Mouse (Mus musculus) heart, embryonic 14.5 days (tissue): Measurements from ENCODE around the gene Cdhr2. TPM values are rescaled to one million over a fixed set of nuclear protein-coding genes. Genes with fewer than 3 reads are reported as not detected.
A peak's percentile ranks its signal among the peaks of the same experiment; 100 is the strongest.

ENCODE experiments used
- ATAC-seq: fragments of 200-750 bp; cut with Nextera tagmentation; 2 replicates; pipeline ENCODE4 v1.8.0; 2017; ENCODE audit warnings: low read depth, moderate TSS enrichment; ENCODE audit not compliant: insufficient number of reproducible peaks, insufficient read depth, low FRiP score
- H3K27ac ChIP-seq, 2 experiments: fragments of 200-500 bp in 1 of 2; fragments of 300-500 bp in 1 of 2; sonication (generic) in 1 of 2; replicated peaks in 1 of 2; 2 replicates each; pipeline ENCODE4 v1.5.1; 2012 to 2014; ENCODE audit warnings: low read depth in 2 of 2, low read length in 2 of 2, control low read depth in 1 of 2, mild to moderate bottlenecking in 1 of 2, mixed read lengths in 1 of 2; ENCODE audit not compliant: control insufficient read depth in 1 of 2, insufficient read depth in 1 of 2
- H3K27me3 ChIP-seq: fragments of 300-500 bp; sonication (generic); 2 replicates; pipeline ENCODE4 v1.6.1; 2014; ENCODE audit warnings: mild to moderate bottlenecking, low read length, control low read depth; ENCODE audit not compliant: control insufficient read depth, insufficient read depth
- H3K36me3 ChIP-seq: fragments of 300-500 bp; sonication (generic); 2 replicates; pipeline ENCODE4 v1.6.1; 2014; ENCODE audit warnings: mild to moderate bottlenecking, control low read depth, low read length, mixed read lengths; ENCODE audit not compliant: control insufficient read depth, insufficient read depth
- H3K4me1 ChIP-seq, 2 experiments: fragments of 200-500 bp in 1 of 2; fragments of 300-500 bp in 1 of 2; sonication (generic) in 1 of 2; 2 replicates each; pipeline ENCODE4 v1.6.1; 2012 to 2014; ENCODE audit warnings: low read length in 2 of 2, control low read depth in 1 of 2, mixed read lengths in 1 of 2; ENCODE audit not compliant: control insufficient read depth in 2 of 2, insufficient read depth in 2 of 2
- H3K4me2 ChIP-seq: fragments of 300-500 bp; sonication (generic); 2 replicates; pipeline ENCODE4 v1.6.1; 2014; ENCODE audit warnings: mild to moderate bottlenecking, low read length
- H3K4me3 ChIP-seq, 2 experiments: fragments of 200-500 bp in 1 of 2; fragments of 300-500 bp in 1 of 2; sonication (generic) in 1 of 2; 2 replicates each; pipeline ENCODE4 v1.5.1; 2012 to 2014; ENCODE audit warnings: low read length in 2 of 2, mild to moderate bottlenecking in 2 of 2, control low read depth in 1 of 2, low read depth in 1 of 2, moderate library complexity in 1 of 2; ENCODE audit not compliant: control insufficient read depth in 1 of 2, insufficient read depth in 1 of 2
- H3K9ac ChIP-seq: fragments of 300-500 bp; sonication (generic); 2 replicates; pipeline ENCODE4 v1.6.1; 2014; ENCODE audit warnings: mild to moderate bottlenecking, low read length
- H3K9me3 ChIP-seq: fragments of 300-500 bp; sonication (generic); 2 replicates; pipeline ENCODE4 v1.6.1; 2016; ENCODE audit warnings: low read length, control low read depth; ENCODE audit not compliant: control insufficient read depth
- WGBS: fragments of 180-500 bp; shearing (Covaris S2); extraction: QIAGEN DNeasy Blood & Tissue Kit; methylation state at CpG from one replicate; pipeline ENCODE4 v1.1.7; 2014; 5-methylcytosine and 5-hydroxymethylcytosine counted together
- polyA plus RNA-seq: library from polyadenylated mRNA; unstranded; fragments of >200 nt; fragmentation: Nextera tagmentation; extraction: Ambion mirVana; gene quantifications from 2 replicates; pipeline ENCODE4 v1.2.1, GENCODE M21; 2014

The Cdhr2 gene
- polyA plus RNA-seq, 1 experiment from 2014 or later = not detected

- Histone ChIP-seq H3K4me1 (peaks cover 22 to 55% of the 10 kb centered on the region in 2 experiments), H3K36me3 (peaks cover 22% of the 10 kb centered on the region), H3K27ac (peak overlapping the region; percentile 84 to 99), H3K4me3 (peak overlapping the region; percentile 73 to 98), H3K4me2 (peak overlapping the region; percentile 88), H3K9ac (peak overlapping the region; percentile 96), H3K9me3 (no peaks in the 10 kb centered on the region), H3K27me3 (no peaks in the 10 kb centered on the region)
- ATAC-seq = peak; percentile 73
- WGBS = under 1% methylated on average over 34 of the region's 35 CpGs
Measured at GRCm38 (mm10) chr13:54687096-54687495, 14.2 kb upstream of the Cdhr2 start.

GRCm38 (mm10) chr13:54687575-54688424 lies 13.5 kb upstream of the Cdhr2 start:
- H3K4me1 ChIP-seq = peaks cover 27 to 60% of the 10 kb centered on the region in 2 experiments
- H3K27ac ChIP-seq = peak overlapping the region; percentile 99 to 100
- H3K9ac ChIP-seq = peak overlapping the region; percentile 96
- H3K4me2 ChIP-seq = peak overlapping the region; percentile 88
- H3K27me3 ChIP-seq = no peaks in the 10 kb centered on the region
- H3K4me3 ChIP-seq = peak overlapping the region; percentile 76 to 98
- under 1% methylated on average over 72 of the region's 82 CpGs for WGBS
- H3K36me3 ChIP-seq = peaks cover 15% of the 10 kb centered on the region
- H3K9me3 ChIP-seq = no peaks in the 10 kb centered on the region
- peak; percentile 88 for ATAC-seq

GRCm38 (mm10) chr13:54690151-54690740 lies 11.0 kb upstream of the Cdhr2 start:
- H3K27me3 ChIP-seq = no peaks in the 10 kb centered on the region
- H3K4me1 ChIP-seq = peaks cover 21 to 41% of the 10 kb centered on the region in 2 experiments
- no peaks in the 10 kb centered on the region for H3K9me3 ChIP-seq
- no peak for ATAC-seq
- H3K27ac ChIP-seq = no peak overlapping the region
- 93% methylated on average over 8 of the region's 8 CpGs for WGBS
- H3K4me2 ChIP-seq = no peak overlapping the region
- H3K9ac ChIP-seq = no peak overlapping the region
- H3K4me3 ChIP-seq = no peak overlapping the region
- H3K36me3 ChIP-seq = no peaks in the 10 kb centered on the region

- Histone ChIP-seq H3K36me3 (no peaks in the 10 kb centered on the region), H3K27me3 (no peaks in the 10 kb centered on the region), H3K4me3 (no peak overlapping the region), H3K27ac (no peak overlapping the region), H3K4me1 (peaks cover 11 to 28% of the 10 kb centered on the region in 2 experiments), H3K9me3 (no peaks in the 10 kb centered on the region), H3K4me2 (peak overlapping the region; percentile 81), H3K9ac (peak overlapping the region; percentile 96; the same call in 1 of the 2 replicates)
- ATAC-seq = no peak
Measured at GRCm38 (mm10) chr13:54691737-54692136, 9.5 kb upstream of the Cdhr2 start.

- no peak for ATAC-seq
- no peaks in the 10 kb centered on the region for H3K36me3 ChIP-seq
- H3K4me3 ChIP-seq = peak overlapping the region; percentile 90 to 92
- H3K9ac ChIP-seq = peak overlapping the region; percentile 96
- WGBS = 8% methylated on average over 21 of the region's 21 CpGs
- peaks cover 11 to 28% of the 10 kb centered on the region in 2 experiments for H3K4me1 ChIP-seq
- H3K9me3 ChIP-seq = no peaks in the 10 kb centered on the region
- H3K4me2 ChIP-seq = peak overlapping the region; percentile 81
- peak overlapping the region; percentile 85 to 95 for H3K27ac ChIP-seq
- no peaks in the 10 kb centered on the region for H3K27me3 ChIP-seq
Measured at GRCm38 (mm10) chr13:54692711-54693557, 8.3 kb upstream of the Cdhr2 start.

GRCm38 (mm10) chr13:54693558-54694347 lies 7.5 kb upstream of the Cdhr2 start, which contains the start of gene Rnf44:
Gene Rnf44 (minus strand): TSS chr13:54693907.
- H3K9ac ChIP-seq = peak within 1 kb of the TSS; percentile 96
- no peaks in the 10 kb centered on the region for H3K27me3 ChIP-seq
- no peaks in the 10 kb centered on the region for H3K36me3 ChIP-seq
- 1% methylated on average over 81 of the region's 92 CpGs for WGBS
- H3K4me3 ChIP-seq = peak within 1 kb of the TSS; percentile 90 to 92
- ATAC-seq = peak; percentile 99
- peak within 1 kb of the TSS; percentile 95 to 99 for H3K27ac ChIP-seq
- H3K4me1 ChIP-seq = peaks cover 11 to 23% of the 10 kb centered on the region in 2 experiments
- no peaks in the 10 kb centered on the region for H3K9me3 ChIP-seq
- H3K4me2 ChIP-seq = peak within 1 kb of the TSS; percentile 81
